Mouse (Mus musculus) G1E (cell line): ENCODE results near the gene 4930558C23Rik. TPM values are rescaled to one million over a fixed set of nuclear protein-coding genes. Genes with fewer than 3 reads are reported as not detected.
"Not testable (repeated sequence)": the region's sequence is repeated elsewhere in the genome, so short reads cannot be mapped to it uniquely, and the experiment has no call there.

Experiments
- ATAC-seq: 2 replicates; pipeline ENCODE4 v1.8.0; 2016; ENCODE audit warnings: mild to moderate bottlenecking; ENCODE audit not compliant: insufficient number of reproducible peaks, poor library complexity, low FRiP score, severe bottlenecking; ENCODE audit errors: extremely low read depth
- DNase-seq: peaks from one replicate; pipeline ENCODE4 v3.0.0; 2012; ENCODE audit warnings: low spot score
- H3K27me3 ChIP-seq: 2 replicates; pipeline ENCODE4 v1.6.1; 2012; ENCODE audit warnings: mild to moderate bottlenecking, low read length, inconsistent platforms; ENCODE audit not compliant: insufficient read depth
- H3K36me3 ChIP-seq: replicated peaks from 2 replicates; pipeline ENCODE3; 2012; ENCODE audit warnings: mild to moderate bottlenecking, inconsistent platforms
- H3K4me1 ChIP-seq: 2 replicates; pipeline ENCODE4 v1.6.1; 2012; ENCODE audit warnings: low read depth, low read length, inconsistent platforms, mixed read lengths; ENCODE audit not compliant: insufficient read depth
- H3K4me3 ChIP-seq: 2 replicates; pipeline ENCODE4 v1.5.1; 2012; ENCODE audit warnings: low read depth, mild to moderate bottlenecking, inconsistent platforms, low read length, moderate library complexity, mixed read lengths
- H3K9me3 ChIP-seq: replicated peaks from 2 replicates; pipeline ENCODE4 v1.6.1; 2012; ENCODE audit warnings: inconsistent platforms
- CTCF ChIP-seq: IDR thresholded peaks from 2 replicates; pipeline ENCODE4 v1.5.1; 2012; ENCODE audit warnings: low read depth, low read length, inconsistent platforms, mixed read lengths
- GATA1 ChIP-seq: IDR thresholded peaks from 2 replicates; pipeline ENCODE4 v1.6.1; 2012; ENCODE audit warnings: borderline replicate concordance, low read length, inconsistent platforms, mixed read lengths
- GATA2 ChIP-seq: IDR thresholded peaks from 2 replicates; pipeline ENCODE4 v1.6.1; 2012; ENCODE audit warnings: low read depth, low read length, inconsistent platforms, borderline replicate concordance
- POLR2AphosphoS5 ChIP-seq: IDR thresholded peaks from 2 replicates; pipeline ENCODE4 v1.6.1; 2012; ENCODE audit warnings: low read depth, low read length, inconsistent platforms; ENCODE audit not compliant: insufficient replicate concordance
- TAL1 ChIP-seq: conservative IDR thresholded peaks from 2 replicates; pipeline ENCODE4 v1.6.1; 2012; ENCODE audit warnings: low read depth, low read length, inconsistent platforms, mixed read lengths
- polyA plus RNA-seq: library from polyadenylated mRNA; stranded (reverse); fragments of >175 nt; gene quantifications from 2 replicates; pipeline ENCODE4 v1.2.3, GENCODE M21; 2012
- total RNA-seq, 2 experiments: library from RNA; stranded (forward) in 1 of 2; stranded (reverse) in 1 of 2; fragments of 200-1000 nt in 1 of 2; fragments of >200 nt in 1 of 2; fragmentation: Nextera tagmentation in 1 of 2; gene quantifications; 2 replicates each; pipeline ENCODE4 v1.2.3; 2014 to 2017

Gene 4930558C23Rik
- total and polyA plus RNA-seq, 3 experiments = not detected

GRCm38 (mm10) chr3:95346454-95346853 is 56.2 kb downstream of the 4930558C23Rik start:
- no peak for ATAC-seq
- H3K36me3 ChIP-seq = peaks cover 92% of the 10 kb centered on the region

GRCm38 (mm10) chr3:95343356-95344000 is 59.2 kb downstream of the 4930558C23Rik start:
- not testable (repeated sequence) for H3K9me3 ChIP-seq, H3K4me3 ChIP-seq, DNase-seq, H3K27me3 ChIP-seq, ATAC-seq
- Histone ChIP-seq H3K4me1 (peaks cover 20% of the 10 kb centered on the region), H3K36me3 (peaks cover 94% of the 10 kb centered on the region)

More at GRCm38 (mm10) chr3:95346454-95346853, 56.2 kb downstream of the 4930558C23Rik start:
- H3K27me3 ChIP-seq = no peaks in the 10 kb centered on the region
- no peaks in the 10 kb centered on the region for H3K9me3 ChIP-seq
- H3K4me1 ChIP-seq = peaks cover 26% of the 10 kb centered on the region; the same call in 1 of the 2 replicates
- H3K4me3 ChIP-seq = no peak overlapping the region
- no peak for TF ChIP-seq POLR2AphosphoS5
- DNase-seq = no peak

- Histone ChIP-seq H3K4me3 (no peak overlapping the region), H3K27me3 (no peaks in the 10 kb centered on the region), H3K36me3 (peaks cover 99% of the 10 kb centered on the region), H3K4me1 (peaks cover 28% of the 10 kb centered on the region), H3K9me3 (no peaks in the 10 kb centered on the region)
- TF ChIP-seq GATA1 (no peak), TAL1 (no peak), CTCF (no peak), GATA2 (no peak)
- ATAC-seq = no peak
- DNase-seq = no peak
Observed at GRCm38 (mm10) chr3:95338251-95338650, 64.4 kb downstream of the 4930558C23Rik start.

GRCm38 (mm10) chr3:95337345-95337744 is 65.3 kb downstream of the 4930558C23Rik start:
- peaks cover 23% of the 10 kb centered on the region for H3K4me1 ChIP-seq
- no peaks in the 10 kb centered on the region for H3K27me3 ChIP-seq
- TF ChIP-seq GATA2 = no peak
- TF ChIP-seq CTCF = no peak
- TF ChIP-seq POLR2AphosphoS5 = no peak
- no peak for TF ChIP-seq GATA1
- no peak for DNase-seq
- no peaks in the 10 kb centered on the region for H3K9me3 ChIP-seq
- no peak overlapping the region for H3K4me3 ChIP-seq
- peaks cover 99% of the 10 kb centered on the region for H3K36me3 ChIP-seq
- ATAC-seq = no peak

Other genes starting within 250 kb of the 4930558C23Rik start
- 1.9 and 3.4 TPM in 2 replicates for gene Sema6c, start 242.4 kb downstream of the 4930558C23Rik start, total RNA-seq (2014; fragmentation: Nextera tagmentation)
- 0.52 and 0.71 TPM in 2 replicates for gene Sema6c, start 242.4 kb downstream of the 4930558C23Rik start, total RNA-seq (2017)
- gene Sema6c, start 242.4 kb downstream of the 4930558C23Rik start, polyA plus RNA-seq = 1.6 and 1.8 TPM in 2 replicates
- 62.8 and 72.3 TPM in 2 replicates for gene Gabpb2, start 184.9 kb downstream of the 4930558C23Rik start, total RNA-seq (2014; fragmentation: Nextera tagmentation)
- 91.7 and 110 TPM in 2 replicates for gene Gabpb2, start 184.9 kb downstream of the 4930558C23Rik start, total RNA-seq (2017)
- gene Gabpb2, start 184.9 kb downstream of the 4930558C23Rik start, polyA plus RNA-seq = 3.9 and 6.2 TPM in 2 replicates
- gene Cdc42se1, start 174.1 kb downstream of the 4930558C23Rik start, total RNA-seq (2014; fragmentation: Nextera tagmentation) = 105 and 109 TPM in 2 replicates
- gene Cdc42se1, start 174.1 kb downstream of the 4930558C23Rik start, total RNA-seq (2017) = 88.3 and 91.8 TPM in 2 replicates
- 128 and 150 TPM in 2 replicates for gene Cdc42se1, start 174.1 kb downstream of the 4930558C23Rik start, polyA plus RNA-seq
- 7.7 and 8.1 TPM in 2 replicates for gene Mllt11, start 170.7 kb downstream of the 4930558C23Rik start, total RNA-seq (2014; fragmentation: Nextera tagmentation)
- gene Mllt11, start 170.7 kb downstream of the 4930558C23Rik start, total RNA-seq (2017) = 8.3 and 10.4 TPM in 2 replicates
- 3.3 and 4.1 TPM in 2 replicates for gene Mllt11, start 170.7 kb downstream of the 4930558C23Rik start, polyA plus RNA-seq
- 0.78 TPM in 1 of 2 replicates, not detected in the other for gene Gm128, start 161.2 kb downstream of the 4930558C23Rik start, total RNA-seq (2014; fragmentation: Nextera tagmentation)
- 0.12 TPM in 1 of 2 replicates, not detected in the other for gene Gm128, start 161.2 kb downstream of the 4930558C23Rik start, total RNA-seq (2017)
- gene Gm128, start 161.2 kb downstream of the 4930558C23Rik start, polyA plus RNA-seq = not detected in 2 replicates
- gene Bnipl, start 151.6 kb downstream of the 4930558C23Rik start, total RNA-seq (2014; fragmentation: Nextera tagmentation) = not detected in 2 replicates
- gene Bnipl, start 151.6 kb downstream of the 4930558C23Rik start, total RNA-seq (2017) = 0.35 TPM in 1 of 2 replicates, not detected in the other
- gene Bnipl, start 151.6 kb downstream of the 4930558C23Rik start, polyA plus RNA-seq = 0.03 and 0.12 TPM in 2 replicates
- 49.1 and 49.7 TPM in 2 replicates for gene Mindy1, start 121.5 kb downstream of the 4930558C23Rik start, total RNA-seq (2014; fragmentation: Nextera tagmentation)
- gene Mindy1, start 121.5 kb downstream of the 4930558C23Rik start, total RNA-seq (2017) = 31.4 and 36.0 TPM in 2 replicates
- gene Mindy1, start 121.5 kb downstream of the 4930558C23Rik start, polyA plus RNA-seq = 77.5 and 97.0 TPM in 2 replicates
- 32.3 and 33.5 TPM in 2 replicates for gene Prune1, start 120.8 kb downstream of the 4930558C23Rik start, total RNA-seq (2014; fragmentation: Nextera tagmentation)
- gene Prune1, start 120.8 kb downstream of the 4930558C23Rik start, total RNA-seq (2017) = 14.7 and 15.1 TPM in 2 replicates
- gene Prune1, start 120.8 kb downstream of the 4930558C23Rik start, polyA plus RNA-seq = 3.8 and 4.8 TPM in 2 replicates
- 15.2 and 29.8 TPM in 2 replicates for gene Anxa9, start 95.7 kb downstream of the 4930558C23Rik start, total RNA-seq (2014; fragmentation: Nextera tagmentation)
- gene Anxa9, start 95.7 kb downstream of the 4930558C23Rik start, total RNA-seq (2017) = 9.4 and 10.3 TPM in 2 replicates
- 1.1 and 1.4 TPM in 2 replicates for gene Anxa9, start 95.7 kb downstream of the 4930558C23Rik start, polyA plus RNA-seq
- 284 and 285 TPM in 2 replicates for gene Cers2, start 88.0 kb downstream of the 4930558C23Rik start, total RNA-seq (2014; fragmentation: Nextera tagmentation)
- 197 and 249 TPM in 2 replicates for gene Cers2, start 88.0 kb downstream of the 4930558C23Rik start, total RNA-seq (2017)
- gene Cers2, start 88.0 kb downstream of the 4930558C23Rik start, polyA plus RNA-seq = 459 and 654 TPM in 2 replicates
- gene Setdb1, start 45.6 kb downstream of the 4930558C23Rik start, total RNA-seq (2014; fragmentation: Nextera tagmentation) = 157 and 159 TPM in 2 replicates
- gene Setdb1, start 45.6 kb downstream of the 4930558C23Rik start, total RNA-seq (2017) = 120 and 128 TPM in 2 replicates
- gene Setdb1, start 45.6 kb downstream of the 4930558C23Rik start, polyA plus RNA-seq = 66.1 and 72.8 TPM in 2 replicates
- 164 and 171 TPM in 2 replicates for gene Arnt, start 31.5 kb upstream of the 4930558C23Rik start, total RNA-seq (2014; fragmentation: Nextera tagmentation)
- gene Arnt, start 31.5 kb upstream of the 4930558C23Rik start, total RNA-seq (2017) = 37.6 and 41.6 TPM in 2 replicates
- 53.0 and 53.5 TPM in 2 replicates for gene Arnt, start 31.5 kb upstream of the 4930558C23Rik start, polyA plus RNA-seq
- not detected in 2 replicates for gene Ctsk, start 96.4 kb upstream of the 4930558C23Rik start, total RNA-seq (2014; fragmentation: Nextera tagmentation)
- 0.16 and 0.17 TPM in 2 replicates for gene Ctsk, start 96.4 kb upstream of the 4930558C23Rik start, total RNA-seq (2017)
- gene Ctsk, start 96.4 kb upstream of the 4930558C23Rik start, polyA plus RNA-seq = not detected in 2 replicates
- not detected in 2 replicates for gene Ctss, start 123.9 kb upstream of the 4930558C23Rik start, total RNA-seq (2014; fragmentation: Nextera tagmentation)
- 0.41 and 0.66 TPM in 2 replicates for gene Ctss, start 123.9 kb upstream of the 4930558C23Rik start, total RNA-seq (2017)
- not detected in 2 replicates for gene Ctss, start 123.9 kb upstream of the 4930558C23Rik start, polyA plus RNA-seq
- gene Hormad1, start 156.8 kb upstream of the 4930558C23Rik start, total RNA-seq (2014; fragmentation: Nextera tagmentation) = not detected in 2 replicates
- gene Hormad1, start 156.8 kb upstream of the 4930558C23Rik start, total RNA-seq (2017) = 0.11 TPM in 1 of 2 replicates, not detected in the other
- gene Hormad1, start 156.8 kb upstream of the 4930558C23Rik start, polyA plus RNA-seq = not detected in 2 replicates
- 115 and 117 TPM in 2 replicates for gene Golph3l, start 186.1 kb upstream of the 4930558C23Rik start, total RNA-seq (2014; fragmentation: Nextera tagmentation)
- gene Golph3l, start 186.1 kb upstream of the 4930558C23Rik start, total RNA-seq (2017) = 72.1 and 79.0 TPM in 2 replicates
- 2.3 and 2.4 TPM in 2 replicates for gene Golph3l, start 186.1 kb upstream of the 4930558C23Rik start, polyA plus RNA-seq
- 99.9 and 104 TPM in 2 replicates for gene Ensa, start 222.2 kb upstream of the 4930558C23Rik start, total RNA-seq (2014; fragmentation: Nextera tagmentation)
- 109 and 133 TPM in 2 replicates for gene Ensa, start 222.2 kb upstream of the 4930558C23Rik start, total RNA-seq (2017)
- 19.2 and 20.4 TPM in 2 replicates for gene Ensa, start 222.2 kb upstream of the 4930558C23Rik start, polyA plus RNA-seq